Mouse (Mus musculus): ENCODE data around the gene Usp10. TPM values are rescaled to one million over a fixed set of nuclear protein-coding genes. Genes with fewer than 3 reads are reported as not detected.
A peak's percentile ranks its signal among the peaks of the same experiment; 100 is the strongest.

The Usp10 gene
- total and polyA plus RNA-seq, 2 experiments, result 42.6 to 94.1 TPM

GRCm38 (mm10) chr8:119997266-119997665 lies 87.1 kb downstream of the Usp10 start:
- no peak for DNase-seq (ENCODE audit: extremely low read depth, low read depth, low spot score)
- no peak for TF ChIP-seq POLR2A (IDR thresholded peaks at IDR 0.05; ENCODE audit: extremely low read depth, insufficient read depth, low read length)
- TF ChIP-seq CTCF (IDR thresholded peaks at IDR 0.05; ENCODE audit: low read depth, low read length), result no peak
- no peaks in the 10 kb centered on the region for H3K36me3 ChIP-seq (ENCODE audit: control insufficient read depth, insufficient read depth, low read length)

GRCm38 (mm10) chr8:120000461-120000860 lies 90.3 kb downstream of the Usp10 start:
- H3K4me3 ChIP-seq (ENCODE audit: insufficient read depth, low read depth, low read length), result no peak overlapping the region
- H3K79me2 ChIP-seq (ENCODE audit: control insufficient read depth, insufficient read depth, low read length), result no peaks in the 10 kb centered on the region
- DNase-seq (ENCODE audit: extremely low read depth, low read depth, low spot score), result no peak
- 41% methylated on average over 8 of the region's 8 CpGs for WGBS
- H3K4me1 ChIP-seq (ENCODE audit: control insufficient read depth, insufficient read depth, low read length), result no peaks in the 10 kb centered on the region
- no peaks in the 10 kb centered on the region for H3K27me3 ChIP-seq (ENCODE audit: control insufficient read depth, insufficient read depth, low read length)
- no peak overlapping the region for H3K27ac ChIP-seq (replicated peaks; ENCODE audit: insufficient read depth, low read depth, low read length)
- H3K36me3 ChIP-seq (ENCODE audit: control insufficient read depth, insufficient read depth, low read length), result no peaks in the 10 kb centered on the region
- no peak overlapping the region for H3K9ac ChIP-seq (ENCODE audit: low read depth, low read length)
- TF ChIP-seq CTCF (IDR thresholded peaks at IDR 0.05; ENCODE audit: low read depth, low read length), result no peak
- TF ChIP-seq POLR2A (IDR thresholded peaks at IDR 0.05; ENCODE audit: extremely low read depth, insufficient read depth, low read length), result no peak

More at GRCm38 (mm10) chr8:119997266-119997665, 87.1 kb downstream of the Usp10 start:
- Histone ChIP-seq H3K9ac (ENCODE audit: low read depth, low read length) (no peak overlapping the region), H3K79me2 (ENCODE audit: control insufficient read depth, insufficient read depth, low read length) (no peaks in the 10 kb centered on the region), H3K27ac (replicated peaks; ENCODE audit: insufficient read depth, low read depth, low read length) (no peak overlapping the region), H3K27me3 (ENCODE audit: control insufficient read depth, insufficient read depth, low read length) (peaks cover 4% of the 10 kb centered on the region; the same call in 1 of the 2 replicates), H3K4me3 (ENCODE audit: insufficient read depth, low read depth, low read length) (no peak overlapping the region), H3K4me1 (ENCODE audit: control insufficient read depth, insufficient read depth, low read length) (no peaks in the 10 kb centered on the region)
- WGBS, result 78% methylated on average over 4 of the region's 4 CpGs

GRCm38 (mm10) chr8:120001712-120002111 lies 91.6 kb downstream of the Usp10 start:
- no peaks in the 10 kb centered on the region for H3K36me3 ChIP-seq (ENCODE audit: control insufficient read depth, insufficient read depth, low read length)
- 51% methylated on average over 7 of the region's 7 CpGs for WGBS
- H3K4me3 ChIP-seq (ENCODE audit: insufficient read depth, low read depth, low read length), result no peak overlapping the region
- no peak for TF ChIP-seq POLR2A (IDR thresholded peaks at IDR 0.05; ENCODE audit: extremely low read depth, insufficient read depth, low read length)
- TF ChIP-seq CTCF (IDR thresholded peaks at IDR 0.05; ENCODE audit: low read depth, low read length), result no peak
- H3K79me2 ChIP-seq (ENCODE audit: control insufficient read depth, insufficient read depth, low read length), result no peaks in the 10 kb centered on the region
- DNase-seq (ENCODE audit: extremely low read depth, low read depth, low spot score), result peak; percentile 19
- H3K4me1 ChIP-seq (ENCODE audit: control insufficient read depth, insufficient read depth, low read length), result no peaks in the 10 kb centered on the region
- H3K9ac ChIP-seq (ENCODE audit: low read depth, low read length), result no peak overlapping the region
- H3K27me3 ChIP-seq (ENCODE audit: control insufficient read depth, insufficient read depth, low read length), result no peaks in the 10 kb centered on the region
- H3K27ac ChIP-seq (replicated peaks; ENCODE audit: insufficient read depth, low read depth, low read length), result no peak overlapping the region

- Histone ChIP-seq H3K27me3 (ENCODE audit: control insufficient read depth, insufficient read depth, low read length) (no peaks in the 10 kb centered on the region), H3K79me2 (ENCODE audit: control insufficient read depth, insufficient read depth, low read length) (no peaks in the 10 kb centered on the region), H3K36me3 (ENCODE audit: control insufficient read depth, insufficient read depth, low read length) (no peaks in the 10 kb centered on the region), H3K4me1 (ENCODE audit: control insufficient read depth, insufficient read depth, low read length) (no peaks in the 10 kb centered on the region), H3K27ac (replicated peaks; ENCODE audit: insufficient read depth, low read depth, low read length) (no peak overlapping the region), H3K4me3 (ENCODE audit: insufficient read depth, low read depth, low read length) (no peak overlapping the region), H3K9ac (ENCODE audit: low read depth, low read length) (no peak overlapping the region)
- no peak for DNase-seq (ENCODE audit: extremely low read depth, low read depth, low spot score)
- TF ChIP-seq POLR2A (IDR thresholded peaks at IDR 0.05; ENCODE audit: extremely low read depth, insufficient read depth, low read length), result no peak
- TF ChIP-seq CTCF (IDR thresholded peaks at IDR 0.05; ENCODE audit: low read depth, low read length), result no peak
- WGBS, result 57% methylated on average over 9 of the region's 9 CpGs
Observed at GRCm38 (mm10) chr8:120002348-120002747, 92.2 kb downstream of the Usp10 start.

DNA sequence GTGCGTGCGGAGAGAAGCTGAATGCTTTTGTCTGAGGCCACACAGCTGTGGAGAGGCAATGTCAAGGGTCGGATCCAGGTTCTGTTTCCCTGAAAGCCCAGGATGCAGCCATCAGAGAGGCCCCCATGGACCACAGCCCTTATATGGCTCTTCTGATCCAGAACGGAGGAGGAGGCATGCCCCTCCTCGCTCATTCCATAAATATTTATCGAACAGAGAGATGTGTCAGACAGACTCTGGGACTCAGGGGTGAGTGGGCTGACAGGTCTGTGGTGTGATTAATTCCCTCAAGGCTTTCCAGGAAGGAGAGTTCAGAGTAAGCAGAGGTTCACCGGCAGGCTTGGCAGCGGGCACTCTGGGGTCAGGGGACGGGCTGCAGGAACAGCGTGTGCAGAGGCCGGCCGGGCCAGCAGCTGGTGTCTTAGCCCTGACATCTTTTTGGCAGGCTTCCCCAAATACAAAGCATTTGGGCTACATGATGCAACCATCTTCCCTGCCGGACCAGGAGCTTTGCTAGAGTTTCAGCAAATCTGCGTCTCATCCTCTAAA lies 94.1 kb downstream of the Usp10 start:
- Histone ChIP-seq H3K79me2 (ENCODE audit: control insufficient read depth, insufficient read depth, low read length) (no peaks in the 10 kb centered on the region), H3K4me1 (ENCODE audit: control insufficient read depth, insufficient read depth, low read length) (no peaks in the 10 kb centered on the region), H3K27ac (replicated peaks; ENCODE audit: insufficient read depth, low read depth, low read length) (no peak overlapping the region), H3K4me3 (ENCODE audit: insufficient read depth, low read depth, low read length) (no peak overlapping the region), H3K27me3 (ENCODE audit: control insufficient read depth, insufficient read depth, low read length) (no peaks in the 10 kb centered on the region), H3K36me3 (ENCODE audit: control insufficient read depth, insufficient read depth, low read length) (no peaks in the 10 kb centered on the region), H3K9ac (ENCODE audit: low read depth, low read length) (no peak overlapping the region)
- 56% methylated on average over 14 of the region's 14 CpGs for WGBS
- TF ChIP-seq CTCF (IDR thresholded peaks at IDR 0.05; ENCODE audit: low read depth, low read length), result no peak
- TF ChIP-seq POLR2A (IDR thresholded peaks at IDR 0.05; ENCODE audit: extremely low read depth, insufficient read depth, low read length), result no peak
- peak; percentile 41 for DNase-seq (ENCODE audit: extremely low read depth, low read depth, low spot score)

- Histone ChIP-seq H3K79me2 (ENCODE audit: control insufficient read depth, insufficient read depth, low read length) (no peaks in the 10 kb centered on the region), H3K27me3 (ENCODE audit: control insufficient read depth, insufficient read depth, low read length) (no peaks in the 10 kb centered on the region), H3K4me3 (ENCODE audit: insufficient read depth, low read depth, low read length) (no peak overlapping the region), H3K9ac (ENCODE audit: low read depth, low read length) (no peak overlapping the region), H3K27ac (replicated peaks; ENCODE audit: insufficient read depth, low read depth, low read length) (no peak overlapping the region), H3K36me3 (ENCODE audit: control insufficient read depth, insufficient read depth, low read length) (no peaks in the 10 kb centered on the region), H3K4me1 (ENCODE audit: control insufficient read depth, insufficient read depth, low read length) (no peaks in the 10 kb centered on the region)
- TF ChIP-seq CTCF (IDR thresholded peaks at IDR 0.05; ENCODE audit: low read depth, low read length) (no peak), POLR2A (IDR thresholded peaks at IDR 0.05; ENCODE audit: extremely low read depth, insufficient read depth, low read length) (no peak)
- WGBS, result 63% methylated on average over 2 of the region's 2 CpGs
- no peak for DNase-seq (ENCODE audit: extremely low read depth, low read depth, low spot score)
Observed at GRCm38 (mm10) chr8:120004705-120005381, 94.7 kb downstream of the Usp10 start.
